Mouse (Mus musculus) hindbrain, embryonic 16.5 days (tissue): Measurements from ENCODE around the gene Kif17. TPM values are rescaled to one million over a fixed set of nuclear protein-coding genes. Genes with fewer than 3 reads are reported as not detected.

ENCODE experiments used
- ATAC-seq: fragments of 200-750 bp; cut with Nextera tagmentation; 2 replicates; pipeline ENCODE4 v1.8.0; 2017; ENCODE audit warnings: moderate TSS enrichment, moderate library complexity
- H3K27ac ChIP-seq: fragments of 300-500 bp; sonication (generic); 2 replicates; pipeline ENCODE4 v1.5.1; 2014; ENCODE audit warnings: low read depth, mild to moderate bottlenecking, control low read depth, low read length, moderate library complexity
- H3K27me3 ChIP-seq: fragments of 300-500 bp; sonication (generic); replicated peaks from 2 replicates; pipeline ENCODE4 v1.6.1; 2014; ENCODE audit warnings: low read length; ENCODE audit not compliant: control insufficient read depth, insufficient read depth
- H3K36me3 ChIP-seq: fragments of 300-500 bp; sonication (generic); 2 replicates; pipeline ENCODE4 v1.6.1; 2014; ENCODE audit warnings: mild to moderate bottlenecking, low read length, moderate library complexity, mixed read lengths; ENCODE audit not compliant: control insufficient read depth, insufficient read depth
- H3K4me1 ChIP-seq: fragments of 300-500 bp; sonication (generic); 2 replicates; pipeline ENCODE4 v1.6.1; 2014; ENCODE audit warnings: low read depth, low read length; ENCODE audit not compliant: control insufficient read depth, insufficient read depth
- H3K4me2 ChIP-seq: fragments of 300-500 bp; sonication (generic); 2 replicates; pipeline ENCODE4 v1.6.1; 2014; ENCODE audit warnings: mild to moderate bottlenecking, low read length, control low read depth, moderate library complexity
- H3K4me3 ChIP-seq: fragments of 300-500 bp; sonication (generic); 2 replicates; pipeline ENCODE4 v1.5.1; 2014; ENCODE audit warnings: mild to moderate bottlenecking, low read length, control low read depth, moderate library complexity
- H3K9ac ChIP-seq: fragments of 300-500 bp; sonication (generic); 2 replicates; pipeline ENCODE4 v1.6.1; 2014; ENCODE audit warnings: low read depth, mild to moderate bottlenecking, control low read depth, low read length, moderate library complexity
- H3K9me3 ChIP-seq: fragments of 300-500 bp; sonication (generic); 2 replicates; pipeline ENCODE4 v1.6.1; 2014; ENCODE audit warnings: mild to moderate bottlenecking, low read length, moderate library complexity; ENCODE audit not compliant: control insufficient read depth
- WGBS: fragments of 180-500 bp; shearing (Covaris S2); extraction: QIAGEN DNeasy Blood & Tissue Kit; methylation state at CpG from one replicate; pipeline ENCODE4 v1.1.7; 2014; 5-methylcytosine and 5-hydroxymethylcytosine counted together
- polyA plus RNA-seq: library from polyadenylated mRNA; unstranded; fragments of >200 nt; fragmentation: Nextera tagmentation; extraction: Ambion mirVana; gene quantifications from 2 replicates; pipeline ENCODE4 v1.2.1, GENCODE M21; 2015

Gene Kif17
- polyA plus RNA-seq, 1 experiment from 2014 or later, result 4.2 TPM

DNA sequence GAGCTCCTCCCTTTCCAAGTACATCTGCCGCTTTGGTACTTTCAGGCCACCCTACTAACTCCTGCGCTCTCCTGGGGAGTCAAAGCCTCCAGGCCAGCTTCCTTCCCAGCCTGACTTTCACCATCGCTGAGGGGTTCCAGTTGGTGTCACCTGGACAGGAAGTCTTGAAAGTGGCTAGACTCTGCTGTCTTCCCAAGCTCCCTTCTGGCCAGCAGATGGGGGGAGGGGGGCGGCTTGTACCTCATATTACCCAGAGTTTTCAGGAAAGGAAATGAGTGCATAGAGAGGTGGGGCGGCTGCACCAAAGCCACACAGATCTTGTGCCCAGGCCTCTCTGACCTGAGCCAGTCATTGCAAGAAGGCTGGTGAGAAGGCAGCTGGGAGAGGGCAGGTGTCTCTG, 2.0 kb downstream of the Kif17 start:
- H3K36me3 ChIP-seq, result no peaks in the 10 kb centered on the region
- H3K9ac ChIP-seq, result peak overlapping the region; percentile 76
- no peaks in the 10 kb centered on the region; the same call in 1 of the 2 replicates for H3K27me3 ChIP-seq
- no peak for ATAC-seq
- H3K4me1 ChIP-seq, result peaks cover 28% of the 10 kb centered on the region
- WGBS, result 19% methylated on average over 5 of the region's 5 CpGs
- peak overlapping the region; percentile 87 for H3K4me2 ChIP-seq
- H3K27ac ChIP-seq, result no peak overlapping the region
- peak overlapping the region; percentile 69 for H3K4me3 ChIP-seq
- no peaks in the 10 kb centered on the region for H3K9me3 ChIP-seq

DNA sequence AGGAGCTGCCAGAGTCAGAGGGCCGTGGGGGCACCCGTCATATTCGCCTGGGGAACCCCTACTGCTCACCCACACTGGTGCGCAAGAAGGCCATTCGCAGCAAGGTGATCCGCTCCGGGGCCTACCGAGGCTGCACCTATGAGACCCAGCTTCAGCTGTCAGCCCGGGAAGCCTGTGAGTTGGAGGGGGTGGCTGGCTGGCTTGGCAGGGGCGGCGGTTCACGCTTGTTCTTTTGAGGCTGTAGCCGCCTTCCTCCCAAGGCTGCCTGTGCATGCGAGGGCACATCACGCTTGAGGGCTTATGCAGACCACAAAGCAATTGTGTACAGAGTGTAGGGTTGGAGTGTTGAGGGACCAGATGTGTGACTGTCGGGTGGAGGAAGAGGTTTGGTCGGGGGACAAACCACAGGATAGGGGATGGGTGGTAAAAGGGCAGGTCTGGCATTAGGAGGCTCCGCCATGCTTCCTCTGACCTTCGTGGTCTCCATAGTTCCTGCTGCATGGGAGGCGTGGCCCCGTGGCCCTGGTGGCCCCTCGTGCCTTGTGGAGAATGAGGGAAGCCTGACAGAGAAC, 7.0 kb downstream of the Kif17 start:
- H3K4me1 ChIP-seq, result peaks cover 11% of the 10 kb centered on the region
- H3K36me3 ChIP-seq, result 0 out of 2 replicates have a peak, but pooled peaks cover 3% of the 10 kb centered on the region
- no peak for ATAC-seq
- H3K27me3 ChIP-seq, result no peaks in the 10 kb centered on the region; the same call in 1 of the 2 replicates
- no peaks in the 10 kb centered on the region for H3K9me3 ChIP-seq
- 83% methylated on average over 22 of the region's 22 CpGs for WGBS
- no peak overlapping the region for H3K27ac ChIP-seq
- no peak overlapping the region for H3K9ac ChIP-seq
- H3K4me2 ChIP-seq, result no peak overlapping the region
- H3K4me3 ChIP-seq, result no peak overlapping the region

DNA sequence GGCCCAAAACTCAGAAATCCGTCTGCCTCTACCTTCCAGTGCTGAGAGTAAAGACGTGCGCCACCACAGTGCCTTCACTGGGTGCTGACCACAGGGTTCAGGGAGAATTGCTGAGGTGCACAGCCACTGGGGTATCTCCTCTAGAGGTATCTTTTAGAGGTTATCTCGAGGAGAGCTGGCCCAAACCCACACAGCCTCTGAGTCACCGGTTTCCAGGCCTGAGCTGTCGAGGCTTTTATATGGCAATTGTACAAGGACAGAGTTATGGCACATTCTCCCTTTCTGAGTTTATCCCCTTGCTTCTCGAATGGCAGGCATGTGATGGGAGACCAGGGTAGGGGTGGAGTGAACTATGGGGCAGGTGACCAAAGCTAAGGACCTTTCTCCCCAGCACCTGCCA, 8.4 kb downstream of the Kif17 start:
- WGBS, result 84% methylated on average over 7 of the region's 7 CpGs
- H3K4me1 ChIP-seq, result peaks cover 11% of the 10 kb centered on the region

DNA sequence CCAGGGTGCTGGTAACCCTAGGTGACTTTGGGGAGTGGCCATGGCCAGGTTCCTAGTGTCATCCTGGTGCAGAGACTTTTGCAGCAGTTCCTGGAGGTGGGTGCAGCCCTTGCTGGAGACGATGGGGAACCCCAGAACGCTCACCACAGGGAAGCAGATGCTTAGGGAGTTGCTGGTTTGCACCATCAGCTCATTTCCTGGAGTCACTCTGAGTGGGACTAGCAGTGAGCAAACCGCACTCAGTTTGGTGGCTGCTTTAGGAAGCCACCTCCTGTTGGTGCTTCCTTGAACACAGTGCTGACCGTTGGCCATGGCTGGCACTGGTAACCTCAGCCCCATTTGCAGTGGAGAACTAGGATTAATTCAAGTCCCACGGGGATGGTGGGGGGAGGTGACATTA, 9.2 kb downstream of the Kif17 start:
- Histone ChIP-seq H3K4me1 (peaks cover 11% of the 10 kb centered on the region), H3K4me2 (no peak overlapping the region), H3K36me3 (0 out of 2 replicates have a peak, but pooled peaks cover 3% of the 10 kb centered on the region), H3K27me3 (no peaks in the 10 kb centered on the region), H3K4me3 (no peak overlapping the region), H3K9me3 (no peaks in the 10 kb centered on the region), H3K9ac (no peak overlapping the region), H3K27ac (no peak overlapping the region)
- 90% methylated on average over 5 of the region's 5 CpGs for WGBS
- no peak for ATAC-seq

More for the DNA sequence above, 8.4 kb downstream of the Kif17 start:
- H3K4me2 ChIP-seq, result no peak overlapping the region
- H3K4me3 ChIP-seq, result no peak overlapping the region
- 0 out of 2 replicates have a peak, but pooled peaks cover 3% of the 10 kb centered on the region for H3K36me3 ChIP-seq
- H3K9ac ChIP-seq, result no peak overlapping the region
- H3K27ac ChIP-seq, result no peak overlapping the region
- no peak for ATAC-seq
- H3K9me3 ChIP-seq, result no peaks in the 10 kb centered on the region
- H3K27me3 ChIP-seq, result no peaks in the 10 kb centered on the region; the same call in 1 of the 2 replicates

DNA sequence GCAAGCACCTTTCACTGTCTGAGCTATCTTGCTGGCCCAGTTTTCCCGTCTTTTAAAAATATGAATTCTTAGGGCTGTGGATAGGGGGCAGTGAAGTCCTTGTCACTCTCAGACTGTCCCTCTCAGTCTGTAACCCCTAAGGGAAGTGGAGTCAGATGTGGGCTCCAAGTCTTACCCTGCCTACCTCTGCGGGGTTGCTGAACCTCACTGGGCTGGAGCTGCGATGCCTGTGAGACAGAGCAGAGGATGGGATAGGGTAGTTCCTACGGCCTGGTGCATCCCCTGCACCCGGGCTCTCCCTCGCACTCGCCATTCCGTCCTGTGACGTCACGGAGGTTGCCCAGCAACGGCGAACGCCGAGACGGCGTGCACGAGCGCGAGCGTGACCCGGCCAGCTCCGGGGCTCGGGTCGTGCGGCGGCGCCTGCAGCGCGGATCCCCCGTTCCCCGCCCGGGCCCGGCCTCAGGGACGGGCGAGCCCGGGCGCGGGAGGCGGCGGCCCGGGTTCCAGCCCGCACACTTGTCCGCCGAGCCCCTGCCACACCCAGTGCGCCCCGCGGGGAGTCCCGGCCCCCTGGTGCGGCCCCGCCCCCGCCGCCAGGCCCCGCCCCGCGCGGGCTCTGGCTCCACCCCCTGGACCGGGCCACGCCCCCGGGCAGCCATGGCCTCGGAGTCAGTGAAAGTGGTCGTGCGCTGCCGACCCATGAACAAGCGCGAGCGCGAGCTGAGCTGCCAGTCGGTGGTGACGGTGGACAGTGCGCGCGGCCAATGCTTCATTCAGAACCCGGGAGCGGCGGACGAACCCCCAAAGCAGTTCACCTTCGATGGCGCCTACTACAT, 11.8 kb downstream of the Kif17 start:
- ATAC-seq, result peak; percentile 95
- under 1% methylated on average over 61 of the region's 78 CpGs for WGBS
- H3K27me3 ChIP-seq, result no peaks in the 10 kb centered on the region

DNA sequence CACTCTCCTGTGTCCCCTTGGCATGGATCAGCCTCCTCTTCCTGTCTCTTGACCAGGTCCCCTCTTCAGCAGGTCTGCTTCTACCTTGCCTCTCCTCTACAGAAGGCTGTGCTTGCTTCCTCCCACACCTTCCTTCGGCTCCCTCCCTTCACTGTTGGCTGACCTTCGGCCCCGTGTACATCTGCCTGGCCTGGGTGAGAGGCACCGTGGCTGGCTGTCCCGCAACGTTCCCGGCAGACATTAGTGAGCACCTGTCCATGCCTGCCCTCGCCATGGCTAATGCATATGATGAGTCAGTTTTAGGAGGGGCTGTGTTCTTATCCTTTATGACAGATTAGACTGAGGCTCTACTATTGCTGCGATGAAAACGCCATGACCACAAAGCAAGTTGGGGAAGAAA, 17.6 kb downstream of the Kif17 start:
- Histone ChIP-seq H3K4me2 (no peak overlapping the region), H3K4me3 (no peak overlapping the region), H3K36me3 (no peaks in the 10 kb centered on the region), H3K27ac (no peak overlapping the region), H3K9ac (no peak overlapping the region), H3K9me3 (no peaks in the 10 kb centered on the region), H3K4me1 (peaks cover 5% of the 10 kb centered on the region), H3K27me3 (no peaks in the 10 kb centered on the region)
- 95% methylated on average over 10 of the region's 10 CpGs for WGBS
- ATAC-seq, result no peak

More for the DNA sequence above, 11.8 kb downstream of the Kif17 start:
- H3K4me3 ChIP-seq, result peak overlapping the region; percentile 81
- peaks cover 11% of the 10 kb centered on the region for H3K4me1 ChIP-seq
- no peaks in the 10 kb centered on the region for H3K9me3 ChIP-seq
- H3K9ac ChIP-seq, result peak overlapping the region; percentile 69
- 0 out of 2 replicates have a peak, but pooled peaks cover 3% of the 10 kb centered on the region for H3K36me3 ChIP-seq
- H3K27ac ChIP-seq, result peak overlapping the region; percentile 66
- H3K4me2 ChIP-seq, result peak overlapping the region; percentile 91

DNA sequence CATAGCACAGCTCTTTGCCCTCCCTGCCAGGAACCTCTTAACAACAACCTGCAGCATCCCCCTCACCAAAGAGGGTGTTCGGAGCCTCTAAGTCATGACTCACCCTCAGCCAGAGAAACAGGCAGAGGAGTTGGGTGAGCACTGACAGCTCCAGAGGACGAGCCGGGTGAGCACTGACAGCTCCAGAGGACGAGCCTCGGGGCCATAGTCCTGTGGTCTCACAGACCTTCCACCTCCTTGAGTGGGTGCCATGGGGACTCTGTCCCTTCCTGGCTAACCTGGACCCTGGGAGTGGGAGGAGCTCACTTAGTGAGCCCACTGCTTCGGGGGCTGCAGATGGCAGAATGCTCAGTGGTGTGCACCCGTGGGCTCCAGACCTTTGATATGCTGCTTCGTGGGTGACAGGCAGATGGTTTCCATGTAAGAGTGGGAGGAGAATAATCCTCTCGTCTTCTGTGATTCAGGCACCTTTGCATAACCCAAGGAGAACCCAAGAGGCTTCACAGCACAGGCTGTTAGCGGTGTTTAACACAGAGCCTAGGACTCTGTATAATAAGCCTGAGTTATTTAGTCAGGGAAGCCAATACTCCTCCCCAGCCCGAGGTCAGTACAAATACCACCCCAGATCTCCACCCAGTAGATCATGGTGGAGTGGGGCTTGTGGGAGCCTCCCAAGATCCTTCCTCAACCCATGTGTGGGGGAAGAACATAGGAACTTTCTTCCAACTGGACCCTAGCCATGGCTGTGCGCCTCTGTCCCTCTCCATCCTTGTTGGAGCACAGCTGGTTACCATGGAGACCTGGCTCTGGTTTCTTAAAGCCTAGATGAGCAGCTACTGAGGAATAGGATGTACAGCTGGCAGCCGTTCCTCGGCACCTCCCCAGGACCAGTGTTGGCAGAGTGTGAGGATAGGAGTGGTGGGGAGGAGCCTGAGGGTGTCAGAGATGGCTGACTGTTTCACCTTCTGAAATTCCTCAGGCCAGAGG, 22.1 kb downstream of the Kif17 start:
- H3K4me2 ChIP-seq, result no peak overlapping the region
- ATAC-seq, result peak; percentile 77
- H3K9ac ChIP-seq, result no peak overlapping the region
- no peak overlapping the region for H3K4me3 ChIP-seq
- H3K4me1 ChIP-seq, result peaks cover 3% of the 10 kb centered on the region
- 64% methylated on average over 14 of the region's 14 CpGs for WGBS
- no peak overlapping the region for H3K27ac ChIP-seq
- no peaks in the 10 kb centered on the region for H3K9me3 ChIP-seq
- no peaks in the 10 kb centered on the region for H3K27me3 ChIP-seq
- H3K36me3 ChIP-seq, result no peaks in the 10 kb centered on the region

DNA sequence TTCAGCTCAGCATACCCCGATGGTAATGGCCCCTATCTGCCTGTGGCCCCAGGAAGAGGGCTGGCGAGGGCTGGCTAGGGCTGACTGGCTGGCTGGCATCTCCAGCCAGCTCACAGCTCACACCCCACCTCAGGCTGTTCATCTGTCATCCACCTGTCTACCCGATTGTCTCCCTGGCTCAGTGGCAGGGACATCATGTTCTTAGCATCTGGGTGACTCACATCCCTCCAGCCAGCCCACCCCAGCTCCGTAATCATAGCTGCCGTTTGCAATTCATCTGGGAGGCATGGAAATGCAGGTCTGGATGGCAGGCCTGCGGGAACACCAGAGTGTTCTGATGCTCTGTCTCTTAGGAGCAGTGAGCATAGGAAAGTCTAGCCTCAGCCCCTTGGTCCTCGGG, 28.1 kb downstream of the Kif17 start:
- H3K4me2 ChIP-seq, result no peak overlapping the region
- H3K36me3 ChIP-seq, result no peaks in the 10 kb centered on the region
- no peaks in the 10 kb centered on the region for H3K27me3 ChIP-seq
- ATAC-seq, result 0 out of 2 replicates have a peak, but pooled peaks have one; percentile 31
- no peak overlapping the region for H3K9ac ChIP-seq
- 63% methylated on average over 7 of the region's 7 CpGs for WGBS
- no peaks in the 10 kb centered on the region for H3K9me3 ChIP-seq
- no peaks in the 10 kb centered on the region for H3K4me1 ChIP-seq
- no peak overlapping the region for H3K27ac ChIP-seq
- no peak overlapping the region for H3K4me3 ChIP-seq
